Mouse (Mus musculus) CH12.LX (cell line): ENCODE results near the gene Ifitm5. TPM values are rescaled to one million over a fixed set of nuclear protein-coding genes. Genes with fewer than 3 reads are reported as not detected.

Experiments used
- DNase-seq: peaks from one replicate; pipeline ENCODE4 v3.0.0-alpha.2; 2013; ENCODE audit errors: extremely low read depth
- H3K27ac ChIP-seq: 2 replicates; pipeline ENCODE4 v1.5.1; 2012; ENCODE audit warnings: low read depth, mild to moderate bottlenecking, control low read depth, moderate library complexity; ENCODE audit not compliant: insufficient read depth
- H3K27me3 ChIP-seq: replicated peaks from 2 replicates; pipeline ENCODE3; 2012; ENCODE audit warnings: inconsistent platforms
- H3K36me3 ChIP-seq, 2 experiments: replicated peaks in 1 of 2; 2 replicates each; pipeline versions ENCODE3 to v1.6.1; 2012; ENCODE audit warnings: inconsistent platforms in 1 of 2, low read length in 1 of 2, mild to moderate bottlenecking in 1 of 2, mixed read lengths in 1 of 2, moderate library complexity in 1 of 2; ENCODE audit not compliant: control insufficient read depth in 1 of 2, insufficient read depth in 1 of 2
- H3K4me1 ChIP-seq, 2 experiments: 2 replicates each; pipeline ENCODE4 v1.6.1; 2012; ENCODE audit warnings: inconsistent platforms in 1 of 2, moderate library complexity in 1 of 2; ENCODE audit not compliant: insufficient read depth in 2 of 2, control insufficient read depth in 1 of 2
- H3K4me2 ChIP-seq: 2 replicates; pipeline ENCODE4 v1.6.1; 2012; ENCODE audit warnings: low read depth, mild to moderate bottlenecking, control low read depth; ENCODE audit not compliant: poor library complexity, insufficient read depth, severe bottlenecking
- H3K4me3 ChIP-seq, 3 experiments: fragments of 150-350 bp in 1 of 3; sonication (generic) in 1 of 3; replicated peaks in 1 of 3; 2 replicates each; pipeline versions ENCODE3 to v1.5.1; 2011 to 2012; ENCODE audit warnings: low read depth in 2 of 3, low read length in 2 of 3, mild to moderate bottlenecking in 2 of 3, moderate library complexity in 2 of 3, control low read depth in 1 of 3, improper control_type of control experiment in 1 of 3, inconsistent platforms in 1 of 3, mixed read lengths in 1 of 3; ENCODE audit not compliant: poor library complexity in 1 of 3
- H3K79me2 ChIP-seq: replicated peaks from 2 replicates; pipeline ENCODE4 v1.6.1; 2012; ENCODE audit warnings: mild to moderate bottlenecking, moderate library complexity; ENCODE audit not compliant: control insufficient read depth, poor library complexity, insufficient read depth, severe bottlenecking; ENCODE audit errors: extremely low read depth
- H3K9ac ChIP-seq: 2 replicates; pipeline ENCODE4 v1.6.1; 2012; ENCODE audit warnings: low read depth, mild to moderate bottlenecking, control low read depth, moderate library complexity; ENCODE audit not compliant: insufficient read depth
- H3K9me3 ChIP-seq: replicated peaks from 2 replicates; pipeline ENCODE3; 2012; ENCODE audit warnings: low read length, inconsistent platforms, mixed read lengths
- BHLHE40 ChIP-seq: IDR thresholded peaks from 2 replicates; pipeline ENCODE4 v1.6.1; 2011; ENCODE audit warnings: mild to moderate bottlenecking, low read depth, low read length, improper control_type of control experiment
- CTCF ChIP-seq, 2 experiments: IDR thresholded peaks in 1 of 2; conservative IDR thresholded peaks in 1 of 2; 2 replicates each; pipeline ENCODE4 v1.5.1; 2011 to 2012; ENCODE audit warnings: low read depth in 2 of 2, low read length in 2 of 2, improper control_type of control experiment in 1 of 2, inconsistent platforms in 1 of 2, mild to moderate bottlenecking in 1 of 2, moderate library complexity in 1 of 2
- ELF1 ChIP-seq: IDR thresholded peaks from 2 replicates; pipeline ENCODE4 v1.6.1; 2014; ENCODE audit warnings: low read depth, mild to moderate bottlenecking, inconsistent platforms, low read length, improper control_type of control experiment
- EP300 ChIP-seq: IDR thresholded peaks from 2 replicates; pipeline ENCODE4 v1.6.1; 2011; ENCODE audit warnings: low read length, improper control_type of control experiment
- IRF4 ChIP-seq: IDR thresholded peaks from 2 replicates; pipeline ENCODE4 v1.6.1; 2014; ENCODE audit warnings: low read depth, mild to moderate bottlenecking, inconsistent platforms, low read length, improper control_type of control experiment
- MAX ChIP-seq: IDR thresholded peaks from 2 replicates; pipeline ENCODE4 v1.6.1; 2011; ENCODE audit warnings: low read length, improper control_type of control experiment
- MEF2A ChIP-seq: IDR thresholded peaks from 2 replicates; pipeline ENCODE4 v1.6.1; 2014; ENCODE audit warnings: low read depth, mild to moderate bottlenecking, inconsistent platforms, low read length, improper control_type of control experiment, borderline replicate concordance
- MYC ChIP-seq: IDR thresholded peaks from 2 replicates; pipeline ENCODE4 v1.6.1; 2011; ENCODE audit warnings: low read depth, mild to moderate bottlenecking, improper control_type of control experiment, low read length
- NRF1 ChIP-seq: IDR thresholded peaks from 2 replicates; pipeline ENCODE4 v1.6.1; 2014; ENCODE audit warnings: low read depth, mild to moderate bottlenecking, inconsistent platforms, low read length, improper control_type of control experiment, moderate library complexity
- PAX5 ChIP-seq: IDR thresholded peaks from 2 replicates; pipeline ENCODE4 v1.6.1; 2012; ENCODE audit warnings: low read length, inconsistent platforms, mixed read lengths
- POLR2A ChIP-seq: IDR thresholded peaks from 2 replicates; pipeline ENCODE4 v1.6.1; 2011; ENCODE audit warnings: low read depth, mild to moderate bottlenecking, improper control_type of control experiment, low read length
- RAD21 ChIP-seq: IDR thresholded peaks from 2 replicates; pipeline ENCODE4 v1.6.1; 2011; ENCODE audit warnings: low read depth, mild to moderate bottlenecking, low read length, improper control_type of control experiment, moderate library complexity
- SIN3A ChIP-seq: IDR thresholded peaks from 2 replicates; pipeline ENCODE4 v1.6.1; 2012; ENCODE audit warnings: low read length, improper control_type of control experiment, inconsistent platforms
- SMC3 ChIP-seq: IDR thresholded peaks from 2 replicates; pipeline ENCODE4 v1.6.1; 2011; ENCODE audit warnings: low read depth, low read length, improper control_type of control experiment
- TBP ChIP-seq: conservative IDR thresholded peaks from 2 replicates; pipeline ENCODE4 v1.6.1; 2011; ENCODE audit warnings: low read depth, low read length, improper control_type of control experiment
- TCF12 ChIP-seq: IDR thresholded peaks from 2 replicates; pipeline ENCODE4 v1.6.1; 2014; ENCODE audit warnings: low read depth, mild to moderate bottlenecking, inconsistent platforms, low read length, improper control_type of control experiment
- USF1 ChIP-seq: IDR thresholded peaks from 2 replicates; pipeline ENCODE4 v1.6.1; 2014; ENCODE audit warnings: low read depth, mild to moderate bottlenecking, inconsistent platforms, low read length, improper control_type of control experiment
- USF2 ChIP-seq: conservative IDR thresholded peaks from 2 replicates; pipeline ENCODE4 v1.6.1; 2011; ENCODE audit warnings: low read depth, low read length, improper control_type of control experiment
- ZC3H11A ChIP-seq: IDR thresholded peaks from 2 replicates; pipeline ENCODE4 v1.6.1; 2012; ENCODE audit warnings: low read depth, mild to moderate bottlenecking, inconsistent platforms, low read length, improper control_type of control experiment
- ZMIZ1 ChIP-seq: IDR thresholded peaks from 2 replicates; pipeline ENCODE4 v1.6.1; 2012; ENCODE audit warnings: low read depth, mild to moderate bottlenecking, inconsistent platforms, low read length, improper control_type of control experiment
- ZNF384 ChIP-seq: IDR thresholded peaks from 2 replicates; pipeline ENCODE4 v1.6.1; 2012; ENCODE audit warnings: low read depth, low read length, improper control_type of control experiment, inconsistent platforms
- dilution Hi-C: fragments of 300-500 bp; cut with MboI; formaldehyde crosslinking; loops from 2 replicates; pipeline ENCODE4 v1.14.3; 2020; ENCODE audit warnings: low sequenced_read_pairs; ENCODE audit not compliant: extremely low pct_unique_long_range_greater_than_20kb, extremely low pct_ligation_motif_present
- in situ Hi-C: fragments of 300-500 bp; cut with MboI; formaldehyde crosslinking; loops from 3 replicates; pipeline ENCODE4 v1.14.3; 2019; ENCODE audit warnings: low sequenced_read_pairs, low pct_ligation_motif_present, low pct_unique_long_range_greater_than_20kb, mixed read lengths
- polyA plus RNA-seq: library from polyadenylated mRNA; unstranded; fragments of >175 nt; gene quantifications from 2 replicates; pipeline ENCODE4 v1.2.1, GENCODE M21; 2012; ENCODE audit warnings: low read depth; ENCODE audit not compliant: insufficient read length
- total RNA-seq, 2 experiments: library from RNA; depleted of rRNA; stranded (reverse); fragments of 300-350 nt in 1 of 2; fragments of >200 nt in 1 of 2; gene quantifications; 2 replicates each; pipeline ENCODE4 v1.2.3; 2012 to 2014

Gene Ifitm5
- total and polyA plus RNA-seq, 3 experiments: 0.68 to 0.71 TPM; not detected in 1

- Histone ChIP-seq H3K79me2 (no peaks in the 10 kb centered on the region), H3K27me3 (peaks cover 19% of the 10 kb centered on the region), H3K4me2 (0 out of 2 replicates have a peak overlapping the region, but pooled peaks have one; percentile 77), H3K4me3 (peak overlapping the region in 1 of 3 experiments; percentile 49), H3K36me3 (no peaks in the 10 kb centered on the region), H3K9me3 (peaks cover 2% of the 10 kb centered on the region), H3K9ac (no peak overlapping the region), H3K4me1 (peaks cover under 1 to 8% of the 10 kb centered on the region in 2 experiments; a peak in 3 of 4 replicates), H3K27ac (no peak overlapping the region)
- dilution Hi-C loops (no loop called here), in situ Hi-C loops (no loop called here)
- TF ChIP-seq NRF1 (no peak), RAD21 (no peak), USF2 (no peak), BHLHE40 (no peak), TBP (no peak), ZMIZ1 (no peak), TCF12 (no peak), MEF2A (no peak), SMC3 (no peak), PAX5 (no peak), EP300 (no peak), CTCF (conservative IDR thresholded peaks at IDR 0.05 in 1 of 2, IDR thresholded peaks at IDR 0.05 in 1 of 2; ENCODE audit: low read depth in 2 of 2, low read length in 2 of 2) (no peak), IRF4 (no peak), POLR2A (no peak), ZNF384 (no peak), USF1 (no peak)
- DNase-seq: no peak
Observed at GRCm38 (mm10) chr7:140923070-140923775, 26.9 kb downstream of the Ifitm5 start.

- no peak for DNase-seq
Observed at GRCm38 (mm10) chr7:140922398-140923069, 27.6 kb downstream of the Ifitm5 start.

More at GRCm38 (mm10) chr7:140922398-140923069, 27.6 kb downstream of the Ifitm5 start:
- no peaks in the 10 kb centered on the region for H3K79me2 ChIP-seq
- peaks cover 8% of the 10 kb centered on the region in 2 experiments; a peak in 3 of 4 replicates for H3K4me1 ChIP-seq
- no peak overlapping the region for H3K9ac ChIP-seq
- no peaks in the 10 kb centered on the region for H3K36me3 ChIP-seq
- H3K4me2 ChIP-seq: peak overlapping the region; percentile 77
- in situ Hi-C loops: no loop called here
- peaks cover 2% of the 10 kb centered on the region for H3K9me3 ChIP-seq
- TF ChIP-seq SIN3A (0 out of 2 replicates have a peak, but pooled peaks have one; percentile 39), ELF1 (peak; percentile 46), BHLHE40 (peak; percentile 59), ZC3H11A (no peak), MYC (peak; percentile 61; the same call in 1 of the 2 replicates), MAX (peak; percentile 69), CTCF (conservative IDR thresholded peaks at IDR 0.05 in 1 of 2, IDR thresholded peaks at IDR 0.05 in 1 of 2; ENCODE audit: low read depth in 2 of 2, low read length in 2 of 2) (no peak)
- H3K27ac ChIP-seq: no peak overlapping the region
- dilution Hi-C loops: no loop called here
- H3K4me3 ChIP-seq: peak overlapping the region in 1 of 3 experiments; percentile 49
- peaks cover 19% of the 10 kb centered on the region for H3K27me3 ChIP-seq
